Mouse (Mus musculus) midbrain, postnatal 0 days (tissue): ENCODE data around the gene Magi3. TPM values are rescaled to one million over a fixed set of nuclear protein-coding genes. Genes with fewer than 3 reads are reported as not detected.

Experiments used
- ATAC-seq: fragments of 200-750 bp; cut with Nextera tagmentation; 2 replicates; pipeline ENCODE4 v1.8.0; 2017; ENCODE audit warnings: moderate number of reproducible peaks, mild to moderate bottlenecking, moderate TSS enrichment, moderate library complexity; ENCODE audit not compliant: low FRiP score
- DNase-seq: peaks from one replicate; pipeline ENCODE4 v3.0.0-alpha.2; 2015; ENCODE audit warnings: low spot score
- H3K27ac ChIP-seq: fragments of 300-500 bp; sonication (generic); 2 replicates; pipeline ENCODE4 v1.5.1; 2014; ENCODE audit warnings: low read depth, mild to moderate bottlenecking, low read length, mixed read lengths
- H3K27me3 ChIP-seq: fragments of 300-500 bp; sonication (generic); 2 replicates; pipeline ENCODE4 v1.6.1; 2014; ENCODE audit warnings: low read length, control low read depth, mixed read lengths; ENCODE audit not compliant: insufficient read depth
- H3K36me3 ChIP-seq: fragments of 300-500 bp; sonication (generic); 2 replicates; pipeline ENCODE4 v1.6.1; 2014; ENCODE audit warnings: low read length, control low read depth, mixed read lengths; ENCODE audit not compliant: insufficient read depth
- H3K4me1 ChIP-seq: fragments of 300-500 bp; sonication (generic); 2 replicates; pipeline ENCODE4 v1.6.1; 2014; ENCODE audit warnings: mild to moderate bottlenecking, control low read depth, antibody characterized with exemption, low read length, mixed read lengths; ENCODE audit not compliant: insufficient read depth
- H3K4me2 ChIP-seq: fragments of 300-500 bp; sonication (generic); 2 replicates; pipeline ENCODE4 v1.6.1; 2014; ENCODE audit warnings: low read depth, mild to moderate bottlenecking, low read length, mixed read lengths; ENCODE audit not compliant: poor library complexity, severe bottlenecking
- H3K4me3 ChIP-seq: fragments of 300-500 bp; sonication (generic); 2 replicates; pipeline ENCODE4 v1.5.1; 2014; ENCODE audit warnings: low read depth, mild to moderate bottlenecking, low read length, moderate library complexity
- H3K9ac ChIP-seq: fragments of 300-500 bp; sonication (generic); replicated peaks from 2 replicates; pipeline ENCODE4 v1.6.1; 2014; ENCODE audit warnings: mild to moderate bottlenecking, low read length, moderate library complexity, mixed read lengths; ENCODE audit not compliant: poor library complexity, severe bottlenecking
- H3K9me3 ChIP-seq: fragments of 300-500 bp; sonication (generic); 2 replicates; pipeline ENCODE4 v1.6.1; 2016; ENCODE audit warnings: low read length, control low read depth
- CTCF ChIP-seq: IDR thresholded peaks from 2 replicates; pipeline ENCODE4 v1.5.1; 2016; ENCODE audit warnings: antibody characterized with exemption, mild to moderate bottlenecking
- WGBS: fragments of 180-500 bp; shearing (Covaris S2); extraction: QIAGEN DNeasy Blood & Tissue Kit; methylation state at CpG from one replicate; pipeline ENCODE4 v1.1.7; 2014; 5-methylcytosine and 5-hydroxymethylcytosine counted together
- polyA plus RNA-seq: library from polyadenylated mRNA; unstranded; fragments of >200 nt; fragmentation: Nextera tagmentation; extraction: Ambion mirVana; gene quantifications from 2 replicates; pipeline ENCODE4 v1.2.1, GENCODE M21; 2015
- total RNA-seq: library from RNA; depleted of rRNA; stranded (reverse); fragments of >200 nt; gene quantifications from 2 replicates; pipeline ENCODE4 v1.2.3, GENCODE M21; 2014

Magi3 gene
- total and polyA plus RNA-seq, 2 experiments from 2014 or later: 3.1 to 17.0 TPM

GRCm38 (mm10) chr3:103991271-103991670, 228.9 kb downstream of the Magi3 start:
- Histone ChIP-seq H3K27me3 (no peaks in the 10 kb centered on the region), H3K36me3 (peaks cover 44% of the 10 kb centered on the region), H3K4me2 (no peak overlapping the region), H3K9me3 (no peaks in the 10 kb centered on the region), H3K27ac (no peak overlapping the region), H3K4me3 (no peak overlapping the region), H3K9ac (no peak overlapping the region), H3K4me1 (no peaks in the 10 kb centered on the region)
- no peak for TF ChIP-seq CTCF
- 98% methylated on average over 3 of the region's 3 CpGs for WGBS
- DNase-seq: no peak
- no peak for ATAC-seq

- ATAC-seq: no peak
- no peaks in the 10 kb centered on the region for H3K4me1 ChIP-seq
- H3K36me3 ChIP-seq: peaks cover 46% of the 10 kb centered on the region
- no peaks in the 10 kb centered on the region for H3K9me3 ChIP-seq
- no peak overlapping the region for H3K4me2 ChIP-seq
- DNase-seq: no peak
- no peak overlapping the region for H3K27ac ChIP-seq
- 93% methylated on average over 4 of the region's 4 CpGs for WGBS
- no peak for TF ChIP-seq CTCF
- H3K9ac ChIP-seq: no peak overlapping the region
- H3K27me3 ChIP-seq: no peaks in the 10 kb centered on the region
- no peak overlapping the region for H3K4me3 ChIP-seq
These were observed 230.8 kb downstream of the Magi3 start for GRCm38 (mm10) chr3:103989352-103989751.

GRCm38 (mm10) chr3:103987831-103988432, 232.2 kb downstream of the Magi3 start:
- DNase-seq (no peak), ATAC-seq (no peak)
- H3K4me1 ChIP-seq: no peaks in the 10 kb centered on the region
- 70% methylated on average over 5 of the region's 5 CpGs for WGBS
- no peaks in the 10 kb centered on the region for H3K27me3 ChIP-seq
- no peak for TF ChIP-seq CTCF
- no peak overlapping the region for H3K4me2 ChIP-seq
- H3K9ac ChIP-seq: no peak overlapping the region
- peaks cover 47% of the 10 kb centered on the region for H3K36me3 ChIP-seq
- H3K9me3 ChIP-seq: no peaks in the 10 kb centered on the region
- H3K4me3 ChIP-seq: no peak overlapping the region
- H3K27ac ChIP-seq: no peak overlapping the region

- no peak overlapping the region for H3K4me2 ChIP-seq
- 96% methylated on average over 2 of the region's 2 CpGs for WGBS
- H3K4me1 ChIP-seq: no peaks in the 10 kb centered on the region
- H3K4me3 ChIP-seq: no peak overlapping the region
- ATAC-seq (no peak), DNase-seq (no peak)
- H3K27me3 ChIP-seq: no peaks in the 10 kb centered on the region
- no peak overlapping the region for H3K27ac ChIP-seq
- no peaks in the 10 kb centered on the region for H3K9me3 ChIP-seq
- no peak for TF ChIP-seq CTCF
- H3K9ac ChIP-seq: no peak overlapping the region
- H3K36me3 ChIP-seq: peaks cover 42% of the 10 kb centered on the region
These were observed 235.0 kb downstream of the Magi3 start for GRCm38 (mm10) chr3:103985194-103985593.

GRCm38 (mm10) chr3:103984556-103984955, 235.6 kb downstream of the Magi3 start:
- H3K4me1 ChIP-seq: no peaks in the 10 kb centered on the region
- no peak for TF ChIP-seq CTCF
- no peaks in the 10 kb centered on the region for H3K27me3 ChIP-seq
- no peak for DNase-seq
- H3K9ac ChIP-seq: no peak overlapping the region
- no peak overlapping the region for H3K4me2 ChIP-seq
- H3K36me3 ChIP-seq: peaks cover 36% of the 10 kb centered on the region
- H3K4me3 ChIP-seq: no peak overlapping the region
- no peak for ATAC-seq
- H3K27ac ChIP-seq: no peak overlapping the region
- H3K9me3 ChIP-seq: no peaks in the 10 kb centered on the region
- 77% methylated on average over 4 of the region's 4 CpGs for WGBS

GRCm38 (mm10) chr3:103971157-103971556, 249.0 kb downstream of the Magi3 start:
- Histone ChIP-seq H3K4me3 (no peak overlapping the region), H3K36me3 (no peaks in the 10 kb centered on the region; the same call in 1 of the 2 replicates), H3K9ac (no peak overlapping the region), H3K9me3 (no peaks in the 10 kb centered on the region), H3K27me3 (no peaks in the 10 kb centered on the region), H3K4me2 (no peak overlapping the region), H3K27ac (no peak overlapping the region), H3K4me1 (peaks cover 5% of the 10 kb centered on the region; the same call in 1 of the 2 replicates)
- DNase-seq (no peak), ATAC-seq (no peak)
- WGBS: 97% methylated on average over 2 of the region's 2 CpGs
- no peak for TF ChIP-seq CTCF
